Mouse (Mus musculus) embryo, embryonic 9.5 days (tissue): ENCODE results near the gene B230118H07Rik.

ENCODE experiments used
- DNase-seq: peaks from one replicate; pipeline ENCODE4 v3.0.0-alpha.2; 2017; ENCODE audit errors: extremely low spot score

Gene B230118H07Rik

GRCm38 (mm10) chr2:101520503-101520902, 128.8 kb downstream of the B230118H07Rik start:
- DNase-seq = no peak

GRCm38 (mm10) chr2:101519928-101520327, 129.4 kb downstream of the B230118H07Rik start:
- DNase-seq = no peak
